Mouse (Mus musculus) left cerebral cortex, adult 18-20 months (tissue): ENCODE measurements around the gene Frmd7. TPM values are rescaled to one million over a fixed set of nuclear protein-coding genes. Genes with fewer than 3 reads are reported as not detected.

Experiments used
- DNase-seq, 2 experiments: peaks; one replicate each; pipeline ENCODE4 v3.0.0; 2021 to 2022; ENCODE audit warnings: low spot score in 2 of 2, mixed read lengths in 1 of 2
- long read RNA-seq, 2 experiments: library from polyadenylated mRNA; stranded (forward); transcript quantifications; one replicate each; pipeline ENCODE4 v2.0.0; 2021
- total RNA-seq, 2 experiments: library from RNA; stranded (reverse); gene quantifications; 2 replicates each; pipeline ENCODE4 v1.2.3; 2021

Gene Frmd7
- under 1 TPM; 0.47 to 0.95 TPM for total RNA-seq
- long read RNA-seq, experiment 1, partial matches to known transcripts, result 0 of 2 reads
- long read RNA-seq, experiment 1, other reads (novel, unspliced or antisense), result 1 of 2 reads
- long read RNA-seq, experiment 2, partial matches to known transcripts, result 0 of 1 reads
- long read RNA-seq, experiment 2, other reads (novel, unspliced or antisense), result 0 of 1 reads

GRCm38 (mm10) chrX:50942610-50943009, at the start of gene Frmd7:
Gene Frmd7, minus strand, starts transcription at chrX:50942710.
- no peak for DNase-seq

GRCm38 (mm10) chrX:50991324-50991723, 48.8 kb upstream of the Frmd7 start:
- DNase-seq, result no peak

- no peak for DNase-seq
Measured at GRCm38 (mm10) chrX:50989940-50990339, 47.4 kb upstream of the Frmd7 start.

GRCm38 (mm10) chrX:50988581-50988980, 46.1 kb upstream of the Frmd7 start:
- no peak for DNase-seq

GRCm38 (mm10) chrX:50978428-50978827, 35.9 kb upstream of the Frmd7 start:
- DNase-seq, result peak; percentile 3 to 24

- DNase-seq, result no peak
Measured at GRCm38 (mm10) chrX:50972145-50972544, 29.6 kb upstream of the Frmd7 start.

GRCm38 (mm10) chrX:50969907-50970306, 27.4 kb upstream of the Frmd7 start:
- DNase-seq, result no peak

- no peak for DNase-seq
Measured at GRCm38 (mm10) chrX:50968157-50968932, 25.8 kb upstream of the Frmd7 start.

GRCm38 (mm10) chrX:50965157-50965556, 22.6 kb upstream of the Frmd7 start:
- no peak for DNase-seq

- no peak for DNase-seq
Measured at GRCm38 (mm10) chrX:50962955-50963354, 20.4 kb upstream of the Frmd7 start.

GRCm38 (mm10) chrX:50948633-50949032, 6.1 kb upstream of the Frmd7 start:
- no peak for DNase-seq

GRCm38 (mm10) chrX:50948116-50948515, 5.6 kb upstream of the Frmd7 start:
- DNase-seq, result no peak

- DNase-seq, result no peak
Measured at GRCm38 (mm10) chrX:50937117-50937516, 5.4 kb downstream of the Frmd7 start.

- DNase-seq, result no peak
Measured at GRCm38 (mm10) chrX:50930309-50930708, 12.2 kb downstream of the Frmd7 start.

GRCm38 (mm10) chrX:50926893-50927545, 15.5 kb downstream of the Frmd7 start:
- DNase-seq, result no peak

GRCm38 (mm10) chrX:50924629-50925364, 17.7 kb downstream of the Frmd7 start:
- peak in 1 of 2 experiments; percentile 12 for DNase-seq

GRCm38 (mm10) chrX:50918754-50919153, 23.8 kb downstream of the Frmd7 start:
- no peak for DNase-seq

- DNase-seq, result no peak
Measured at GRCm38 (mm10) chrX:50917389-50917788, 25.1 kb downstream of the Frmd7 start.

- DNase-seq, result no peak
Measured at GRCm38 (mm10) chrX:50909915-50910314, 32.6 kb downstream of the Frmd7 start.

GRCm38 (mm10) chrX:50903497-50903896, 39.0 kb downstream of the Frmd7 start:
- DNase-seq, result no peak

- DNase-seq, result no peak
Measured at GRCm38 (mm10) chrX:50887999-50888398, 54.5 kb downstream of the Frmd7 start.
